Mouse (Mus musculus): ENCODE results near the gene Asic2. TPM values are rescaled to one million over a fixed set of nuclear protein-coding genes. Genes with fewer than 3 reads are reported as not detected.
A peak's percentile ranks its signal among the peaks of the same experiment; 100 is the strongest.

Asic2 gene
- total RNA-seq, 2 experiments from 2014 or later, result not detected

- ATAC-seq (replicated peaks; ENCODE audit: low FRiP score, low TSS enrichment, poor library complexity, severe bottlenecking), result no peak
These were observed 386.1 kb downstream of the Asic2 start for GRCm38 (mm10) chr11:81582161-81582560.

- ATAC-seq (replicated peaks; ENCODE audit: low FRiP score, low TSS enrichment, poor library complexity, severe bottlenecking), result no peak
These were observed 388.5 kb downstream of the Asic2 start for GRCm38 (mm10) chr11:81579753-81580152.

GRCm38 (mm10) chr11:81570406-81570805 is 397.9 kb downstream of the Asic2 start:
- no peak for ATAC-seq (replicated peaks; ENCODE audit: low FRiP score, low TSS enrichment, poor library complexity, severe bottlenecking)

GRCm38 (mm10) chr11:81564857-81565256 is 403.4 kb downstream of the Asic2 start:
- no peak for ATAC-seq (replicated peaks; ENCODE audit: low FRiP score, low TSS enrichment, poor library complexity, severe bottlenecking)

- ATAC-seq (replicated peaks; ENCODE audit: low FRiP score, low TSS enrichment, poor library complexity, severe bottlenecking), result no peak
These were observed 407.9 kb downstream of the Asic2 start for GRCm38 (mm10) chr11:81560374-81560773.

- ATAC-seq (replicated peaks; ENCODE audit: low FRiP score, low TSS enrichment, poor library complexity, severe bottlenecking), result no peak
These were observed 425.1 kb downstream of the Asic2 start for GRCm38 (mm10) chr11:81543189-81543588.

- peak; percentile 55; the same call in 1 of the 2 replicates for ATAC-seq (replicated peaks; ENCODE audit: low FRiP score, low TSS enrichment, poor library complexity, severe bottlenecking)
These were observed 433.0 kb downstream of the Asic2 start for GRCm38 (mm10) chr11:81535121-81535717.

GRCm38 (mm10) chr11:81534686-81535085 is 433.6 kb downstream of the Asic2 start:
- ATAC-seq (replicated peaks; ENCODE audit: low FRiP score, low TSS enrichment, poor library complexity, severe bottlenecking), result 0 out of 2 replicates have a peak, but pooled peaks have one; percentile 52

- ATAC-seq (replicated peaks; ENCODE audit: low FRiP score, low TSS enrichment, poor library complexity, severe bottlenecking), result no peak
These were observed 436.4 kb downstream of the Asic2 start for GRCm38 (mm10) chr11:81531906-81532305.

GRCm38 (mm10) chr11:81522927-81523326 is 445.3 kb downstream of the Asic2 start:
- no peak for ATAC-seq (replicated peaks; ENCODE audit: low FRiP score, low TSS enrichment, poor library complexity, severe bottlenecking)

- no peak for ATAC-seq (replicated peaks; ENCODE audit: low FRiP score, low TSS enrichment, poor library complexity, severe bottlenecking)
These were observed 446.4 kb downstream of the Asic2 start for GRCm38 (mm10) chr11:81521881-81522280.

- ATAC-seq (replicated peaks; ENCODE audit: low FRiP score, low TSS enrichment, poor library complexity, severe bottlenecking), result no peak
These were observed 450.0 kb downstream of the Asic2 start for GRCm38 (mm10) chr11:81518001-81518955.

- no peak for ATAC-seq (replicated peaks; ENCODE audit: low FRiP score, low TSS enrichment, poor library complexity, severe bottlenecking)
These were observed 452.5 kb downstream of the Asic2 start for GRCm38 (mm10) chr11:81515754-81516153.

GRCm38 (mm10) chr11:81512434-81512833 is 455.8 kb downstream of the Asic2 start:
- ATAC-seq (replicated peaks; ENCODE audit: low FRiP score, low TSS enrichment, poor library complexity, severe bottlenecking), result no peak

- ATAC-seq (replicated peaks; ENCODE audit: low FRiP score, low TSS enrichment, poor library complexity, severe bottlenecking), result no peak
These were observed 456.9 kb downstream of the Asic2 start for GRCm38 (mm10) chr11:81511401-81511800.

GRCm38 (mm10) chr11:81508385-81509233 is 459.6 kb downstream of the Asic2 start:
- no peak for ATAC-seq (replicated peaks; ENCODE audit: low FRiP score, low TSS enrichment, poor library complexity, severe bottlenecking)

GRCm38 (mm10) chr11:81504791-81505430 is 463.3 kb downstream of the Asic2 start:
- no peak for ATAC-seq (replicated peaks; ENCODE audit: low FRiP score, low TSS enrichment, poor library complexity, severe bottlenecking)

- no peak for ATAC-seq (replicated peaks; ENCODE audit: low FRiP score, low TSS enrichment, poor library complexity, severe bottlenecking)
These were observed 466.6 kb downstream of the Asic2 start for GRCm38 (mm10) chr11:81501473-81502246.

- no peak for ATAC-seq (replicated peaks; ENCODE audit: low FRiP score, low TSS enrichment, poor library complexity, severe bottlenecking)
These were observed 469.3 kb downstream of the Asic2 start for GRCm38 (mm10) chr11:81498990-81499389.

All from megakaryocyte-erythroid progenitor cell, adult 5-6 weeks (primary cell).